Mouse (Mus musculus): ENCODE measurements around the gene Nhlh2. TPM values are rescaled to one million over a fixed set of nuclear protein-coding genes. Genes with fewer than 3 reads are reported as not detected.
A peak's percentile ranks its signal among the peaks of the same experiment; 100 is the strongest.

The Nhlh2 gene
- polyA plus RNA-seq, 1 experiment from 2014 or later, result 44.9 TPM

DNA sequence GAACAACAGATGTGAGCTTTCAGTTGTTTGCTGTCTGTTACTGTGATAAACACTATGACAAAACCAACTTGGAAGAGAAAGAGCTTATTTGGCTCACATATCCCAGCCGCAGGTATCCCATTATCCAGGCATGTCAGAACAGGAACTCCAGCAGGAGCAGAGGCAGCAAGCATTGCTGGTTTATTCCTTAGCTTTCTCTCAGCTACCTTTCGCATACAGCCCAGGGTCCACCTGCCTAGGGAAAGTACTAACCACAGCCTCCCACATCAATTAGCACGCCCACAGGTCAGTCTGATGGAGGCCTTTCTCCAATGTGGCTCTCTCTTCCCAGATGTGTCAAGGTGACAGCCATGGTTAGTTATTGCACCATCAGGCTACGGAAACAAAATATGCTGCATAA is 31.8 kb downstream of the Nhlh2 start:
- H3K9ac ChIP-seq (ENCODE audit: low read length), result no peak overlapping the region
- no peaks in the 10 kb centered on the region for H3K4me1 ChIP-seq (replicated peaks; ENCODE audit: control insufficient read depth, insufficient read depth, low read length)
- H3K4me2 ChIP-seq (ENCODE audit: low read depth, low read length, severe bottlenecking), result no peak overlapping the region
- WGBS, result 91% methylated on average over 4 of the region's 4 CpGs
- no peak overlapping the region for H3K4me3 ChIP-seq (ENCODE audit: low read depth, low read length)
- H3K9me3 ChIP-seq (ENCODE audit: control insufficient read depth, low read length), result no peaks in the 10 kb centered on the region
- no peaks in the 10 kb centered on the region for H3K27me3 ChIP-seq (ENCODE audit: control insufficient read depth, insufficient read depth, low read length)
- DNase-seq (ENCODE audit: low spot score) (no peak), ATAC-seq (replicated peaks; ENCODE audit: low FRiP score) (no peak)
- no peaks in the 10 kb centered on the region for H3K36me3 ChIP-seq (ENCODE audit: control insufficient read depth, insufficient read depth, low read length)
- no peak overlapping the region for H3K27ac ChIP-seq (ENCODE audit: low read depth, low read length)

DNA sequence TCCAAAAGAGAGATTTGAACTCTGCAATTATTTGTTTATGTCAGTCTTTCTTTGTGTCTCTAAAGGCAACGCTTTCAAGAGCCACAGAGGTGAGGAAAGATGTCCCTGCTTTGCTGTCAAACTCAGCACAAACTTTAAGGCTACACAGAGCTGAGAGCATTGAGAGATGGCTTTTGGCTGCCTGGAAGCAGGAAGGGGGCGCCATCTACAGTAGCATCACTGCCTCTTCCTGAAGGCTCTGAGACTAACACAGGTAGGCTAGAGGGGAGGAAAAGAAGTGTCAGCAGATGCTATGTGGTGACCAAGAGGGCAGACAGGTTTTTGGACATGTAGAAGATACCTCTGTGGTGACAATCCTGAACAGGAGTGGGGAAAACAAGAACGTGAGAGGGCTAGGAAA is 35.2 kb downstream of the Nhlh2 start:
- no peaks in the 10 kb centered on the region for H3K9me3 ChIP-seq (ENCODE audit: control insufficient read depth, low read length)
- no peaks in the 10 kb centered on the region for H3K36me3 ChIP-seq (ENCODE audit: control insufficient read depth, insufficient read depth, low read length)
- DNase-seq (ENCODE audit: low spot score), result no peak
- 31% methylated on average over 3 of the region's 3 CpGs for WGBS
- no peaks in the 10 kb centered on the region for H3K4me1 ChIP-seq (replicated peaks; ENCODE audit: control insufficient read depth, insufficient read depth, low read length)
- no peak overlapping the region for H3K9ac ChIP-seq (ENCODE audit: low read length)
- no peak overlapping the region for H3K4me2 ChIP-seq (ENCODE audit: low read depth, low read length, severe bottlenecking)
- no peak overlapping the region for H3K4me3 ChIP-seq (ENCODE audit: low read depth, low read length)
- no peak for ATAC-seq (replicated peaks; ENCODE audit: low FRiP score)
- H3K27ac ChIP-seq (ENCODE audit: low read depth, low read length), result no peak overlapping the region
- no peaks in the 10 kb centered on the region for H3K27me3 ChIP-seq (ENCODE audit: control insufficient read depth, insufficient read depth, low read length)

DNA sequence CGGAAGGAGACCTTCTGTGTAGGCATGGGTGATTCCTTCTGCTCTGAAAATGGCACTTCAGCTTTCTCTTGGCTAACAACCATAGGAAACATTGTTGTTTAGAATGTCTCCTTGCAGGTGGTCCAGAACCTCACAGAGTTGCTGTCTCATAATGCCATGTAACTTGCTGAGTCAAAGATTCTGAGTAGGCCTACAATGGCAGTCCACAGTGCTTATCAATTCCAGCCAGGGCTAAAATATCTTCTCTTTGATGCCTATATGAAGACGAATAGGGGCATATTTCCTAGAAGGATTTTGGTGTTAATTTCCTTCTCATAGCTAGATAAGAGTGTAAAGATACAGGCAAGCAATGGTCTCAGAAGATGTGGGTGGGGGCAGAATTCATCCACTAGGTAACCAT is 37.7 kb downstream of the Nhlh2 start:
- DNase-seq (ENCODE audit: low spot score), result no peak
- H3K4me2 ChIP-seq (ENCODE audit: low read depth, low read length, severe bottlenecking), result no peak overlapping the region
- H3K9ac ChIP-seq (ENCODE audit: low read length), result no peak overlapping the region
- no peaks in the 10 kb centered on the region for H3K9me3 ChIP-seq (ENCODE audit: control insufficient read depth, low read length)
- no peaks in the 10 kb centered on the region for H3K36me3 ChIP-seq (ENCODE audit: control insufficient read depth, insufficient read depth, low read length)
- WGBS, result 94% methylated on average over 2 of the region's 2 CpGs
- no peak overlapping the region for H3K27ac ChIP-seq (ENCODE audit: low read depth, low read length)
- H3K27me3 ChIP-seq (ENCODE audit: control insufficient read depth, insufficient read depth, low read length), result no peaks in the 10 kb centered on the region
- no peak for ATAC-seq (replicated peaks; ENCODE audit: low FRiP score)
- H3K4me1 ChIP-seq (replicated peaks; ENCODE audit: control insufficient read depth, insufficient read depth, low read length), result no peaks in the 10 kb centered on the region
- no peak overlapping the region for H3K4me3 ChIP-seq (ENCODE audit: low read depth, low read length)

DNA sequence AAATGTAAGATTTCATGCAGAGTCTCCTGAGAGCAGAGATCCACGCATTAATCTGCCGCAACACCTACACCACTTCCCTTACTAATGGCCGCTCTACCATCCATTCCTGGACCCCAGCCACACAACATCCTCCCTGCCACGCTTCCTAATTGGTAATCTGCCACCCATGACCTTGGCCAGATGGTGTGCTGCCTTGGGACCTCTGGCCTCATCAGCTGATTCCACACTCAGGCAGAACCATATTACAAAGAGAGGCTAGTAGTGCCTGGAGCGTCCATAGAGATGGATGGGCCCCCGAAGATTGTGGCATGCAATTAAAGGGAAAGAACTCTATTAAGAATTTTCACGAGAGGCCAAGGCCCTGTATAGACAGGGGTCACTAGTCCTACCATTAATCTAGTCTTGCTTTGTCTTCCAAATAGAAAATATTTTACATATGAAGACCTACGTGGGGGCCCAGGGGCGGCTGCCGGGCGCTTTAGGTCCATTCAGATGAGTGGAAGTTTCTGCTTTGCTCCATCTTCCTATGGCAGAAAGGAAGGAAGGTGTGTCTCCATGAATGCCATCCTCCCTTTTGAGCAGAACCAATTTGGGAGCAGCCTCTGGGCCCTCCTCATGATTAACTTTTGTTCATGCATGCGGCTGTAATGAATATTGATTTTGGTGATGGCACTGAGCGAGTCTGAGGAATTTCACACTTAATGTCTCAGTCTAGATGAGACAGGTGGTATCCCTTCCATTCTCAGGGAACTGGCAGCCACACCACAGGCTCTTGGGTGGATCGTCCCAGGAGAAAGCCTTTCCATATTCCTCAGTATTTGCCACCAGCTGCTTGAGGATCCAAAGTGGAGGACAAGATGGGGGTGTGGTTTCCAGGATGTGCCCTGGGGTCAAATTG is 39.6 kb downstream of the Nhlh2 start:
- Histone ChIP-seq H3K4me1 (replicated peaks; ENCODE audit: control insufficient read depth, insufficient read depth, low read length) (no peaks in the 10 kb centered on the region), H3K9me3 (ENCODE audit: control insufficient read depth, low read length) (no peaks in the 10 kb centered on the region), H3K27ac (ENCODE audit: low read depth, low read length) (0 out of 2 replicates have a peak overlapping the region, but pooled peaks have one; percentile 12), H3K27me3 (ENCODE audit: control insufficient read depth, insufficient read depth, low read length) (no peaks in the 10 kb centered on the region), H3K4me3 (ENCODE audit: low read depth, low read length) (no peak overlapping the region), H3K9ac (ENCODE audit: low read length) (no peak overlapping the region), H3K36me3 (ENCODE audit: control insufficient read depth, insufficient read depth, low read length) (no peaks in the 10 kb centered on the region), H3K4me2 (ENCODE audit: low read depth, low read length, severe bottlenecking) (no peak overlapping the region)
- ATAC-seq (replicated peaks; ENCODE audit: low FRiP score) (peak; percentile 70; the same call in 1 of the 2 replicates), DNase-seq (ENCODE audit: low spot score) (no peak)
- 77% methylated on average over 14 of the region's 14 CpGs for WGBS

DNA sequence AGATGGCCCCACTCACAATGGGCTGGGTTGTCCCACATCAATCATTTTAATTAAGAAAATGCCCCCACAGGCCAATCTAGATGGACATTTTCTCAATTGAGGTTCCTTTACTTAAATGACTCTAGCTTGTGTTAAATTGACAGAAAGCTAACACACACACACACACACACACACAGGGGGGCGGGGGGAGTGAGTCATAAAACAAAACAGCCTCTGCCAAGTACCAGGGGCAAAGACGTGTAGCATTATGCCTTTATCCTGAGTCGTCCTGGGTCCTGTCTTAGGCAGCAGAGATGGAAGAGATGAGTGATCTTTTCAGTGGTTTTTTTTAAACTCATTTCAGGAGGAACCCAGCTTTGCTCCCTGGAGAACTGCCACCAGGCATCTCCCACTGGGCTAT is 42.2 kb downstream of the Nhlh2 start:
- H3K27ac ChIP-seq (ENCODE audit: low read depth, low read length), result no peak overlapping the region
- no peaks in the 10 kb centered on the region for H3K9me3 ChIP-seq (ENCODE audit: control insufficient read depth, low read length)
- DNase-seq (ENCODE audit: low spot score) (no peak), ATAC-seq (replicated peaks; ENCODE audit: low FRiP score) (no peak)
- no peaks in the 10 kb centered on the region for H3K4me1 ChIP-seq (replicated peaks; ENCODE audit: control insufficient read depth, insufficient read depth, low read length)
- WGBS, result 56% methylated on average over 3 of the region's 3 CpGs
- H3K9ac ChIP-seq (ENCODE audit: low read length), result no peak overlapping the region
- H3K27me3 ChIP-seq (ENCODE audit: control insufficient read depth, insufficient read depth, low read length), result no peaks in the 10 kb centered on the region
- H3K4me3 ChIP-seq (ENCODE audit: low read depth, low read length), result no peak overlapping the region
- H3K4me2 ChIP-seq (ENCODE audit: low read depth, low read length, severe bottlenecking), result no peak overlapping the region
- H3K36me3 ChIP-seq (ENCODE audit: control insufficient read depth, insufficient read depth, low read length), result no peaks in the 10 kb centered on the region

DNA sequence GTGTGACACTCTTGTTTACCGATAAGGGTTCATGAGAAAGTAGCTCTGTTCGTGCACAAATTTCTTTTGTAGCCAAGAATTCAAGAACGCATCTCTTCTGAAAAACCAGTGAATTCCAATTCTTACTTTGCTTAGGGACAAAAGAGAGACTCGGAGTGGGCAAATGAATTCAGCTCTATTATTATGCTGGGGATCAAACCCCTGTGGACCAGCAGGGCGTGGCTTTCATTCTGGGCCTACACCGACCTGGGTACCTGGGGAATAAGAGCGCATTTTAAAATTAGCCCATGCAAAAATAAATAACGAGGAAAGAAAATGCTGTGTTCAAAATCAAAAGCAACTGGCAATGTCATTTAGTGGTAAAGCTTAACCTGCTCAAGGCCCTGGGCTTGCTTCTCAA is 43.4 kb downstream of the Nhlh2 start:
- H3K4me2 ChIP-seq (ENCODE audit: low read depth, low read length, severe bottlenecking), result no peak overlapping the region
- no peak overlapping the region for H3K9ac ChIP-seq (ENCODE audit: low read length)
- H3K27me3 ChIP-seq (ENCODE audit: control insufficient read depth, insufficient read depth, low read length), result no peaks in the 10 kb centered on the region
- WGBS, result 22% methylated on average over 8 of the region's 8 CpGs
- H3K9me3 ChIP-seq (ENCODE audit: control insufficient read depth, low read length), result no peaks in the 10 kb centered on the region
- H3K4me1 ChIP-seq (replicated peaks; ENCODE audit: control insufficient read depth, insufficient read depth, low read length), result no peaks in the 10 kb centered on the region
- ATAC-seq (replicated peaks; ENCODE audit: low FRiP score) (no peak), DNase-seq (ENCODE audit: low spot score) (no peak)
- H3K4me3 ChIP-seq (ENCODE audit: low read depth, low read length), result no peak overlapping the region
- H3K36me3 ChIP-seq (ENCODE audit: control insufficient read depth, insufficient read depth, low read length), result no peaks in the 10 kb centered on the region
- H3K27ac ChIP-seq (ENCODE audit: low read depth, low read length), result no peak overlapping the region

DNA sequence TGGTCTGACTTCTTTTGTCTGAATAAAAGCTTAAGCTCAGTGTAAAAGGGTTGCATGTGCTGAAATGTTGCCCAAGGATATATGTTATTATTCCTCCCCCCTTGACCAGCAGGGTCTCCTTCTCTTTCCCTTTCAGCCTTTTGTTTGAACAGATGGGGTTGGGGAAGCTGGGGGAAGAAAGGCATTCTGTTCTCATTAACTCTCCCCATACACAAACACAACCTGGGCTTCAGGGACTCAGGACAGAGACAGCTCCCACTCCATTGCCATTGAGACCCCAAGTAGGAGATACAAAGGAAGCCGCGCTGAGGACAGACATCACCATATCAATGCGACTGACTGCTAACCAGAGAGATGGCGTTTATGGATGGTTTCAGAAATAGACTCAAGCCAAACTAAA is 46.0 kb downstream of the Nhlh2 start:
- ATAC-seq (replicated peaks; ENCODE audit: low FRiP score) (peak; percentile 44; the same call in 1 of the 2 replicates), DNase-seq (ENCODE audit: low spot score) (no peak)
- H3K9ac ChIP-seq (ENCODE audit: low read length), result no peak overlapping the region
- H3K27ac ChIP-seq (ENCODE audit: low read depth, low read length), result peak overlapping the region; percentile 8; the same call in 1 of the 2 replicates
- H3K4me1 ChIP-seq (replicated peaks; ENCODE audit: control insufficient read depth, insufficient read depth, low read length), result no peaks in the 10 kb centered on the region
- 11% methylated on average over 4 of the region's 4 CpGs for WGBS
- no peaks in the 10 kb centered on the region for H3K27me3 ChIP-seq (ENCODE audit: control insufficient read depth, insufficient read depth, low read length)
- no peaks in the 10 kb centered on the region for H3K9me3 ChIP-seq (ENCODE audit: control insufficient read depth, low read length)
- H3K4me2 ChIP-seq (ENCODE audit: low read depth, low read length, severe bottlenecking), result no peak overlapping the region
- no peak overlapping the region for H3K4me3 ChIP-seq (ENCODE audit: low read depth, low read length)
- H3K36me3 ChIP-seq (ENCODE audit: control insufficient read depth, insufficient read depth, low read length), result no peaks in the 10 kb centered on the region

DNA sequence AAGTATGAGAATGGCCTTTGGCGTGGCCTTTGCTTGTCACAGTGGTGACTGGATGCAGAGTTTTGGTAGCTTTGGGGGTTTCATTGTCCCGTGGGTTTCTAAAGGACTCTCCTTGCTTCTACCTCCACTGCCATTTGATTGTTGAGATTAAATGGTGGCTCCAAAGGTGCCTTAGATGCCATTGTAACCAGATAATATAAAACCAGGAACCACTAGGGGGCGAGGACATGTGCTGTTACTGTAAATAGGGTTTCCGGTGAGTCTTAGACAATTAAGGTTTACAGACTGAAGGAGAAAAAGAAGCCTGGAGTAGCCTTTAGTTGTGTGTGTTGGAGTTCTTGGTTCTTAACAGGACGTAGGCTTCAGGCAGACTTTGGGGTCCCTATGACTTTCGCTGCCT is 50.2 kb downstream of the Nhlh2 start:
- Histone ChIP-seq H3K4me1 (replicated peaks; ENCODE audit: control insufficient read depth, insufficient read depth, low read length) (no peaks in the 10 kb centered on the region), H3K4me3 (ENCODE audit: low read depth, low read length) (no peak overlapping the region), H3K4me2 (ENCODE audit: low read depth, low read length, severe bottlenecking) (no peak overlapping the region), H3K27me3 (ENCODE audit: control insufficient read depth, insufficient read depth, low read length) (no peaks in the 10 kb centered on the region), H3K36me3 (ENCODE audit: control insufficient read depth, insufficient read depth, low read length) (no peaks in the 10 kb centered on the region), H3K9me3 (ENCODE audit: control insufficient read depth, low read length) (no peaks in the 10 kb centered on the region), H3K27ac (ENCODE audit: low read depth, low read length) (no peak overlapping the region), H3K9ac (ENCODE audit: low read length) (no peak overlapping the region)
- 74% methylated on average over 6 of the region's 6 CpGs for WGBS
- DNase-seq (ENCODE audit: low spot score), result no peak
- no peak for ATAC-seq (replicated peaks; ENCODE audit: low FRiP score)
